Mouse (Mus musculus): ENCODE results near the gene Gpi1. TPM values are rescaled to one million over a fixed set of nuclear protein-coding genes. Genes with fewer than 3 reads are reported as not detected.

The Gpi1 gene
- total and polyA plus RNA-seq, 3 experiments = 278 to 693 (median 332) TPM

- Histone ChIP-seq H3K27ac (ENCODE audit: insufficient read depth, low read depth) (peak overlapping the region; percentile 30), H3K9ac (ENCODE audit: insufficient read depth, low read depth) (peak overlapping the region; percentile 82), H3K36me3 (replicated peaks in 1 of 2; ENCODE audit: control insufficient read depth in 1 of 2, insufficient read depth in 1 of 2, low read length in 1 of 2) (peaks cover 22 to 38% of the 10 kb centered on the region in 2 experiments), H3K9me3 (replicated peaks; ENCODE audit: low read length) (no peaks in the 10 kb centered on the region), H3K4me1 (ENCODE audit: control insufficient read depth in 1 of 2, insufficient read depth in 2 of 2) (peaks cover 0 to 37% of the 10 kb centered on the region in 2 experiments; a peak in 2 of 4 replicates), H3K4me3 (replicated peaks in 1 of 3; ENCODE audit: low read depth in 2 of 3, low read length in 2 of 3, poor library complexity in 1 of 3) (peak overlapping the region; percentile 55 to 93 (median 75)), H3K79me2 (replicated peaks; ENCODE audit: control insufficient read depth, extremely low read depth, insufficient read depth, poor library complexity, severe bottlenecking) (peaks cover under 1% of the 10 kb centered on the region; the same call in 1 of the 2 replicates), H3K27me3 (replicated peaks) (no peaks in the 10 kb centered on the region), H3K4me2 (ENCODE audit: insufficient read depth, low read depth, poor library complexity, severe bottlenecking) (peak overlapping the region; percentile 66)
- DNase-seq (ENCODE audit: extremely low read depth) = peak; percentile 31
- TF ChIP-seq CHD2 (IDR thresholded peaks at IDR 0.05; ENCODE audit: low read length) (0 out of 2 replicates have a peak, but pooled peaks have one; percentile 51), USF1 (IDR thresholded peaks at IDR 0.05; ENCODE audit: low read depth, low read length) (no peak), KAT2A (IDR thresholded peaks at IDR 0.05; ENCODE audit: insufficient replicate concordance, low read length) (no peak), MAFK (IDR thresholded peaks at IDR 0.05; ENCODE audit: insufficient replicate concordance, low read length) (no peak), TBP (conservative IDR thresholded peaks at IDR 0.05; ENCODE audit: low read depth, low read length) (peak; percentile 2; the same call in 1 of the 2 replicates), ETS1 (conservative IDR thresholded peaks at IDR 0.05; ENCODE audit: low read depth, low read length) (0 out of 2 replicates have a peak, but pooled peaks have one; percentile 8), ELF1 (IDR thresholded peaks at IDR 0.05; ENCODE audit: low read depth, low read length) (no peak), ZNF384 (IDR thresholded peaks at IDR 0.05; ENCODE audit: low read depth, low read length) (no peak), JUND (conservative IDR thresholded peaks at IDR 0.05; ENCODE audit: low read depth, low read length) (no peak)
- in situ Hi-C loops (cut with MboI; ENCODE audit: low pct_ligation_motif_present, low pct_unique_long_range_greater_than_20kb, low sequenced_read_pairs) (loop anchor here (5.0 kb wide), 1 partner anchor 68 kb away; the partner anchor contains the start of gene Uba2), dilution Hi-C loops (cut with MboI; ENCODE audit: extremely low pct_ligation_motif_present, extremely low pct_unique_long_range_greater_than_20kb, low sequenced_read_pairs) (no loop called here)
Measured at GRCm38 (mm10) chr7:34234610-34235561, 4.8 kb upstream of the Gpi1 start.

- Histone ChIP-seq H3K4me1 (ENCODE audit: control insufficient read depth in 1 of 2, insufficient read depth in 2 of 2) (peaks cover 0 to 37% of the 10 kb centered on the region in 2 experiments; a peak in 2 of 4 replicates), H3K9ac (ENCODE audit: insufficient read depth, low read depth) (peak overlapping the region; percentile 93)
- TF ChIP-seq EP300 (IDR thresholded peaks at IDR 0.05; ENCODE audit: low read length) (peak; percentile 43; the same call in 1 of the 2 replicates), MAZ (IDR thresholded peaks at IDR 0.05; ENCODE audit: low read depth, low read length) (peak; percentile 95), ZMIZ1 (IDR thresholded peaks at IDR 0.05; ENCODE audit: low read depth, low read length) (peak; percentile 90), ZKSCAN1 (IDR thresholded peaks at IDR 0.05; ENCODE audit: borderline replicate concordance, low read depth, low read length) (no peak), CHD1 (IDR thresholded peaks at IDR 0.05; ENCODE audit: low read depth, low read length) (no peak), ZC3H11A (IDR thresholded peaks at IDR 0.05; ENCODE audit: low read depth, low read length) (no peak), MEF2A (IDR thresholded peaks at IDR 0.05; ENCODE audit: borderline replicate concordance, low read depth, low read length) (peak; percentile 70; the same call in 1 of the 2 replicates), BHLHE40 (IDR thresholded peaks at IDR 0.05; ENCODE audit: low read depth, low read length) (peak; percentile 100), ZNF384 (IDR thresholded peaks at IDR 0.05; ENCODE audit: low read depth, low read length) (peak; percentile 17; the same call in 1 of the 2 replicates), HCFC1 (IDR thresholded peaks at IDR 0.05; ENCODE audit: low read depth, low read length) (peak; percentile 68), USF2 (conservative IDR thresholded peaks at IDR 0.05; ENCODE audit: low read depth, low read length) (no peak), GABPA (IDR thresholded peaks at IDR 0.05; ENCODE audit: insufficient replicate concordance, low read depth, low read length) (peak; percentile 7; the same call in 1 of the 2 replicates), NELFE (IDR thresholded peaks at IDR 0.05; ENCODE audit: low read depth, low read length) (peak; percentile 60), KAT2A (IDR thresholded peaks at IDR 0.05; ENCODE audit: insufficient replicate concordance, low read length) (no peak), NRF1 (IDR thresholded peaks at IDR 0.05; ENCODE audit: low read depth, low read length) (peak; percentile 93), POLR2A (IDR thresholded peaks at IDR 0.05; ENCODE audit: low read depth, low read length) (peak; percentile 84), ETS1 (conservative IDR thresholded peaks at IDR 0.05; ENCODE audit: low read depth, low read length) (peak; percentile 94), MXI1 (IDR thresholded peaks at IDR 0.05; ENCODE audit: low read depth, low read length) (peak; percentile 91), RCOR1 (conservative IDR thresholded peaks at IDR 0.05; ENCODE audit: low read depth, low read length) (peak; percentile 89; the same call in 1 of the 2 replicates), CHD2 (IDR thresholded peaks at IDR 0.05; ENCODE audit: low read length) (peak; percentile 94), POLR2AphosphoS2 (IDR thresholded peaks at IDR 0.05; ENCODE audit: low read depth, low read length) (peak; percentile 79; the same call in 1 of the 2 replicates), ELF1 (IDR thresholded peaks at IDR 0.05; ENCODE audit: low read depth, low read length) (peak; percentile 78)
Measured at GRCm38 (mm10) chr7:34233909-34234609, 3.9 kb upstream of the Gpi1 start.

More at GRCm38 (mm10) chr7:34233909-34234609, 3.9 kb upstream of the Gpi1 start:
- H3K36me3 ChIP-seq (replicated peaks in 1 of 2; ENCODE audit: control insufficient read depth in 1 of 2, insufficient read depth in 1 of 2, low read length in 1 of 2) = peaks cover 14 to 30% of the 10 kb centered on the region in 2 experiments
- peak; percentile 99 for DNase-seq (ENCODE audit: extremely low read depth)
- no peaks in the 10 kb centered on the region for H3K9me3 ChIP-seq (replicated peaks; ENCODE audit: low read length)
- in situ Hi-C loops (cut with MboI; ENCODE audit: low pct_ligation_motif_present, low pct_unique_long_range_greater_than_20kb, low sequenced_read_pairs) (loop anchor here (5.0 kb wide), 1 partner anchor 67 kb away; the partner anchor contains the start of gene Uba2), dilution Hi-C loops (cut with MboI; ENCODE audit: extremely low pct_ligation_motif_present, extremely low pct_unique_long_range_greater_than_20kb, low sequenced_read_pairs) (no loop called here)
- no peaks in the 10 kb centered on the region for H3K27me3 ChIP-seq (replicated peaks)
- peaks cover 9% of the 10 kb centered on the region for H3K79me2 ChIP-seq (replicated peaks; ENCODE audit: control insufficient read depth, extremely low read depth, insufficient read depth, poor library complexity, severe bottlenecking)
- H3K4me2 ChIP-seq (ENCODE audit: insufficient read depth, low read depth, poor library complexity, severe bottlenecking) = peak overlapping the region; percentile 96
- peak overlapping the region; percentile 55 to 93 (median 75) for H3K4me3 ChIP-seq (replicated peaks in 1 of 3; ENCODE audit: low read depth in 2 of 3, low read length in 2 of 3, poor library complexity in 1 of 3)
- peak overlapping the region; percentile 86 for H3K27ac ChIP-seq (ENCODE audit: insufficient read depth, low read depth)
